Mouse (Mus musculus): ENCODE data around the gene Smc6.

Gene Smc6

GRCm38 (mm10) chr12:11265382-11266281 lies at the start of gene Smc6, which contains the start of gene Gen1:
Smc6 (plus strand) TSS chr12:11265886.
Gen1 (minus strand) TSS chr12:11265801.
- DNase-seq (ENCODE audit: low spot score in 2 of 2): peak; percentile 88 to 91

- no peak for DNase-seq (ENCODE audit: low spot score in 2 of 2)
Measured at GRCm38 (mm10) chr12:11216454-11216853, 49.2 kb upstream of the Smc6 start.

- no peak for DNase-seq (ENCODE audit: low spot score in 2 of 2)
Measured at GRCm38 (mm10) chr12:11217726-11218250, 47.9 kb upstream of the Smc6 start.

GRCm38 (mm10) chr12:11221524-11222330 lies 44.0 kb upstream of the Smc6 start:
- DNase-seq (ENCODE audit: low spot score in 2 of 2): no peak

- DNase-seq (ENCODE audit: low spot score in 2 of 2): no peak
Measured at GRCm38 (mm10) chr12:11222566-11222965, 43.1 kb upstream of the Smc6 start.

GRCm38 (mm10) chr12:11223090-11223489 lies 42.6 kb upstream of the Smc6 start:
- no peak for DNase-seq (ENCODE audit: low spot score in 2 of 2)

GRCm38 (mm10) chr12:11224722-11225121 lies 41.0 kb upstream of the Smc6 start:
- no peak for DNase-seq (ENCODE audit: low spot score in 2 of 2)

- no peak for DNase-seq (ENCODE audit: low spot score in 2 of 2)
Measured at GRCm38 (mm10) chr12:11226123-11226522, 39.6 kb upstream of the Smc6 start.

- DNase-seq (ENCODE audit: low spot score in 2 of 2): no peak
Measured at GRCm38 (mm10) chr12:11226529-11227268, 39.0 kb upstream of the Smc6 start.

GRCm38 (mm10) chr12:11230267-11230666 lies 35.4 kb upstream of the Smc6 start:
- no peak for DNase-seq (ENCODE audit: low spot score in 2 of 2)

- DNase-seq (ENCODE audit: low spot score in 2 of 2): no peak
Measured at GRCm38 (mm10) chr12:11235996-11236395, 29.7 kb upstream of the Smc6 start.

GRCm38 (mm10) chr12:11247460-11247859 lies 18.2 kb upstream of the Smc6 start:
- DNase-seq (ENCODE audit: low spot score in 2 of 2): no peak

- no peak for DNase-seq (ENCODE audit: low spot score in 2 of 2)
Measured at GRCm38 (mm10) chr12:11250322-11250721, 15.4 kb upstream of the Smc6 start.

GRCm38 (mm10) chr12:11264895-11265294 lies 791 bp upstream of the Smc6 start:
- no peak for DNase-seq (ENCODE audit: low spot score in 2 of 2)

GRCm38 (mm10) chr12:11266282-11266985 lies 748 bp downstream of the Smc6 start:
- peak in 1 of 2 experiments; percentile 22 for DNase-seq (ENCODE audit: low spot score in 2 of 2)

- DNase-seq (ENCODE audit: low spot score in 2 of 2): no peak
Measured at GRCm38 (mm10) chr12:11267030-11267429, 1.3 kb downstream of the Smc6 start.

GRCm38 (mm10) chr12:11272568-11272967 lies 6.9 kb downstream of the Smc6 start:
- no peak for DNase-seq (ENCODE audit: low spot score in 2 of 2)

GRCm38 (mm10) chr12:11273185-11273584 lies 7.5 kb downstream of the Smc6 start:
- DNase-seq (ENCODE audit: low spot score in 2 of 2): no peak

GRCm38 (mm10) chr12:11276632-11277031 lies 10.9 kb downstream of the Smc6 start:
- no peak for DNase-seq (ENCODE audit: low spot score in 2 of 2)

- DNase-seq (ENCODE audit: low spot score in 2 of 2): no peak
Measured at GRCm38 (mm10) chr12:11277207-11277606, 11.5 kb downstream of the Smc6 start.

- DNase-seq (ENCODE audit: low spot score in 2 of 2): no peak
Measured at GRCm38 (mm10) chr12:11279886-11280285, 14.2 kb downstream of the Smc6 start.

Data from frontal cortex, postnatal 10 days (tissue).